Mouse (Mus musculus) ES-CJ7 (cell line): ENCODE measurements around the gene Mark3.

Experiments
- DNase-seq: peaks from one replicate; pipeline ENCODE4 v3.0.0; 2011; ENCODE audit warnings: low read depth, low spot score

Gene Mark3

DNA sequence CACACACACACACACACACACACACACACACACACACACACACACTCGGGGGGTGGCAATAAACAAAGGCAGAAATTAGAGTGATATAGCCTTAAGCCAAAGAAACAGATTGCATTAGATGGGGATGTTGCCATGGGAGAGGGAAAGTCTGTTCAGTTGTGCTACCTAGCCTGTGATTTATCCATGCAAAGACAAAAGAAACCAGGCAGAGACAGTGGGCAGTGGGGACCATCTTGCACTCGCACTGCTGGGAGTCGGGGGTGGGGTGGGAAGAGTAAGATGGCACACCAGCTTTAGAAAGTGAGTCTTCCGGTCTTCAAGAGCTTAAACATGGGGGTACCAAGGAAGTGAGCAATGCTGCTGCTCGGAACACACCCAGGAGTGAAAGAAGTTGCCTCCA, 14.0 kb upstream of the Mark3 start:
- DNase-seq, result no peak

DNA sequence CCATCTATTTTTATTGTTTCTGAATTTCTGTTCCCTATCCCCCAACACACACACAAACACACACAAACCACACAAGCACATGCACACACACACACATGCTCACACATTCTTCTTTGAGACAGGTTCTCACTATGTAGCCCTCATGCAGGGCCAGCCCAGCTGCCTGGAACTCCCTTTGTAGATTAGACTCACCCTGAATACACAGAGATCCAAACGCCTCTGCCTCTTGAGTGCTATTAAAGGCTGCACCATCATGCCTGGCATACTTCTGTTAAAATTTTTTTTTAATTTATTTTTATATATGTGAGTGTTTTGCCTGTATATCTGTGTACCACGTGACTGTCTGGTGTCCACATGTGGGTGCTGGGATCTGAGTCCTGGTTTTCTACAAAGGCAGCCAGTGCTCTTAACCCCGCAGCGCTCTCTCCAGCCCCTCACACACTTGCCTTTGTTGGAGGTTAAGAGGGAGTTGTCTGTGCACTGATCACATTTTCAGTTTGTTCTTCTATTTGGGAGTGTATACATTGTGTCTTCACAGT, 12.0 kb upstream of the Mark3 start:
- DNase-seq, result no peak

DNA sequence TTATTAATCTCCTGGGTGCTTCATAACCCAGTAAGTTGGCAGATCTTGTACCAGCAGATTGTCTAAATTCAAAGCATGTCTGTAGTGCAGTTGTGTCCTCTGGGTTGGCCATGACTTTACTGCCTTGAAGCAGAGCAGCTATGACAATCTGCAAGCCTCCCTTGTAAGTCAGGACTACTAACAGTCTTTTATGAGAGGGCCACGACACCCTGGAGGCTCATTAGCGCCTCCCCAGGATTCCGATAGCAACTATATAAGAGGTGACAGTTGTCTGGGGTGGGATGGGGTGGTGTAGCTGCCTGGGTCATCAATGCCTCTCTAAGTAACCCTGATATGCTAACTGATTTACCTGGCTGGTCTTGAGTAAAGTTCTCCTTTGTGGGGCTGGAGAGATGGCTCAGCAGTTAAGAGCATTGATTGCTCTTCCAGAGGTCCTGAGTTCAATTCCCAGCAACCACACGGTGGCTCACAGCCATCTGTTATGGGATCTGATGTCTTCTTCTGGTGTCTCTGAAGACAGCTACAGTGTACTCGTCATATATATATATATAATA, 11.2 kb upstream of the Mark3 start:
- peak; percentile 64 for DNase-seq

- DNase-seq, result no peak
Observed at GRCm38 (mm10) chr12:111565363-111565762, 9.0 kb upstream of the Mark3 start.

GRCm38 (mm10) chr12:111568836-111569235, 5.5 kb upstream of the Mark3 start:
- DNase-seq, result peak; percentile 56

- DNase-seq, result no peak
Observed at GRCm38 (mm10) chr12:111572406-111572805, 1.9 kb upstream of the Mark3 start.

DNA sequence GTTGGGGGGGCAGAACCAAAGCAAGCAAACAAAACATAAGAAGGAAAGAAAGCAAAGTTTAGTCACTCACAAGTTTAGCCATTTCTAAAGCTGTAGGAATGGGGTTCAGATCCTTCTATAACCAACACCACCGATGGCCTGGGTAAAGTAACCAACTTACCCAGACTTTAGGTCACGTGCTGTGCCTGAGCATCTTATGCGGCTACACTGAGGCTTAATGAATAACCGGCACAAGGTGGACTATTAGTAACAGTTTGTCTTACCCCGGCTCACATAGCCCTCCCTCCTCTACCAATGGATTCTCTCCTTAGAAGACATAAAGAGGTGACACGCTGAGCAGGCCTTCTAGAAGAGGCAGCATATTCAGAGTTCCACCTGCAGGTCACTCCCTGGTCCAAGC, 1.0 kb upstream of the Mark3 start:
- DNase-seq, result no peak

DNA sequence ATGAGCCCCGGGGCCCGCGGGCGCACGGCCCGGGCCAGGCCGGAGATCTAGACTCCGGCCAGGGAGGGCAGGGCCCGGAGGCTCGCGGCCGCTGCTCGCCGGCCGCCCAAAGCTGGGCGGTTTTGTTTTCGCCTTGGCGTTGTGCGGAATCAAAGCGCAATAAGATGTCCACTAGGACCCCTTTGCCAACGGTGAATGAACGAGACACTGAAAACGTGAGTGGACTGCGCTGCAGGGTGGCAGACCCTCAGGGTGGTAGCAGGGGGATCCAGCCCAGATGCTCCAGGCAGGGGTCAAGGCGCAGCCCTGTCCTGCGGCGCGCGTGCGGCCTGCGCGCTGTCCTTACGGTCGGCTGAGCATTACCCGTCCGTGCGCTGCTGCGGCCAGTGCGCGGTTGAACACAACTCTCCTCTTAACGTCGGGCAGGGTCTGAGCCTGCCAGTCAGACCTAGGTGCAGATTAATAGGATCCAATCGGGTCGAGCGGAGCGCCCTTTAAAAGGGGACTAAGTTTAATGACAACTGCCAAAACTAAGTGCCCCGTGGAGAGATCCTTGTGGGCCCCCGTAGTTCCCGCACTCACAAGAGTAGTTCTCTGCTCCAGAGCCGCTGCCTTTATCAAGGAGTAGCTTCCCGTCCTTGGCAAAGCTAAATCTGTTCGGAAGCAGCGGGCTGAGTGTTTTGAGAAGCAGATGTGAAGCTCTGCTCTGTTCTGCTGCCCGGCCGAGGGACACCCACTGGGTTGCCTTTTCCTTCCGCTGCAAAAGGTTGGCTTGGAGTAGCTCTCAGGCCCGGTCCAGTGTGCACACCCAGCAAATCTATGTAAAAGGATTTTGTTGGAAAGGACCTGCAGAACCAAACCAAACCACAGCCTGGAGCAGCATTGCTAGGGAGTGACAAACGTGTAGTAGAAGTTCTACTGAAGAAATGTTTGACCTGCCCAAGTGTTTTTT, 840 bp downstream of the Mark3 start:
- DNase-seq, result peak; percentile 47

DNA sequence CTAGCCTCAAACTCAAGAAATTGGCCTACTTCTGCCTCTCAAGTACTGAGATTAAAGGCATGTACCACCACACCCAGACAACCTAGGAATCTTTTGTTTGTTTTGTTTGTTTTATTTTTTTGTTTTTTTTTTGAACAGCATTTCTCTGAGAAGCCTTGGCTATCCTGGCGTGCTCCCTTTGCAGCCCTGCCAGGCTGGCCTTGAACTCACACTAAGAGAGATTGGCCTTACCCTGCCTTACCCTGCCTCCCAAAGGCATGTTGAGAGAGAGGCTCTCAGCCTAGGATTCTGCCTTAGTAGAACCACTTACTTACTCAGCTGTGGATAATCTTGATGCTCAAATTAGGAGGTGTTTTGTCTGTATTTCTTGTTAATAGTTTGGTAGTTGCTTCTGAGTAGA, 8.7 kb downstream of the Mark3 start:
- DNase-seq, result no peak

DNA sequence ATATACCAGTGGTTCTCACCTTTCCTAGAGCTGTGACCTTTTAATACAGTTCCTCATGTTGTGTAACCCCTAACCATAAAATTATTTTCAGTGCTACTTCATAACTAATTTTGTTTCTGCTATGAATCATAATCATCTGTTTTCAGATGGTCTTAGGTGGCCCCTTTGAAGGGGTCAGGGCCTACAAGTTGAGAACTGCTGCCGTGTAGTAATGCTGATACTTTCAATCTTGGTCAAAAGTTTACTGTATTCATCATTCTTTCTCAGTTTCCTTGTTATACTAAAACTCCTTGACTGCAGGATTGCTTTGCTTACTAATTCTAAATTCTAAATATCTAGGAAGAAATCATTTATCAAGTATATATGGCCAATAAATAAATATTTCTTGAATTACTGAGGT, 10.1 kb downstream of the Mark3 start:
- no peak for DNase-seq

GRCm38 (mm10) chr12:111587252-111587651, 12.9 kb downstream of the Mark3 start:
- no peak for DNase-seq

GRCm38 (mm10) chr12:111592407-111593021, 18.2 kb downstream of the Mark3 start:
- DNase-seq, result no peak

GRCm38 (mm10) chr12:111593775-111594174, 19.5 kb downstream of the Mark3 start:
- DNase-seq, result no peak

DNA sequence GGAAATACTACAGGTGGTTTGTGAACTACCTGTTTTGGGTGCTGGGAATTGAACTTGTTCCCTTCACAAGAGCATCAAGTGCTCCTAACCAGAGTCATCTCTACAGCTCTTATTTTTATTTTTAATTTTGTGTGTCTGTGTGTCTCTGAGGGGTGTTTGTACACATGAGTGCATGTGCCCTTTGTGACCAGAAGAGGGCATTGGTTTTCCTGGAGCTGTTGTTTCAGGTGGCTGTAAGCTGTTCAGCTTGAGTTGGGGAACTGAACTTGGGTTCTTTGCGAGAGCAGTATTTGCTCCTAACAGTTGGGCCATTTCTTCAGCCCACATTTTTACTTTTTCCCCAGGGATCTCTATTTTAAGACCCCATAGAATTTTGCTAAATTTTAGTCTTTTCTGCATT, 23.0 kb downstream of the Mark3 start:
- peak; percentile 26 for DNase-seq

- DNase-seq, result no peak
Observed at GRCm38 (mm10) chr12:111598902-111599301, 24.6 kb downstream of the Mark3 start.

DNA sequence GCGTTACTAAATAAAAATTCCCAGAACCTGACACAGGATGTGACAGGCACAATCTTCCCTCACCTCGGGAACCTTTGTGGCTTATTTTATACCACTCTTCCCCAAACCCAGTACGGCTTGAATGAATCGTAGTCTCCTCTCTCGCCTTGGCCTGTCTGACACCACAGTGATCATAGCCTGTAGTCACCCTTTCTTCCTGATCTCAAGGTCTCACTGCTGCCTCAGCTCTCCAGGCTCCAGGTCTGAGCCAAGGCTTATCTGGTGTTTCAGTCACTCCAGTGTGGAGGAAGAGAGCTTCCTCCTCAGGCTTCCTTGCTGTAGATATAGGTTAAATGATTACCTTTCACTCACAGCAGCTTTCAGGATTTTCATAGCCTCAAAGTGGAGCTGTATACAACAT, 25.3 kb downstream of the Mark3 start:
- DNase-seq, result no peak

- DNase-seq, result no peak
Observed at GRCm38 (mm10) chr12:111603871-111604270, 29.5 kb downstream of the Mark3 start.

GRCm38 (mm10) chr12:111605619-111606018, 31.3 kb downstream of the Mark3 start:
- DNase-seq, result no peak

GRCm38 (mm10) chr12:111608015-111608414, 33.7 kb downstream of the Mark3 start:
- DNase-seq, result peak; percentile 24

- DNase-seq, result no peak
Observed at GRCm38 (mm10) chr12:111614475-111615141, 40.3 kb downstream of the Mark3 start.

DNA sequence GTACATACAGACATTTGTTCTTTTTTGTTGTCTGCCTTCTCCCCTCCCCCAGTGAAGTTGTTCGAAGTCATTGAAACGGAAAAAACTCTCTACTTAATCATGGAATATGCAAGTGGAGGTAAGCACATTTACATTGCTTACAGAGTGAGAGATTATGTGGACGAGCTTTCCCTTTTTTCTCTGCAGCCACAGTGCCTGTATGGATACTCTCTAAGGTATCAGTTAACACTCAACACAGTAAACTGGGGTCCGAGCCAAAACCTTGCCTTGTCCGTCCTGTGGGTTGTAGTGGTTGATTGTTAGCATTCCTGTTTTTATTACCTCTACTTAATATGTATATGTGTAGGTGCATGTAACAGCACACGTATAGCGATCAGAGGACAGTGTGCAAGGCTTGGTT, 43.9 kb downstream of the Mark3 start:
- no peak for DNase-seq
